Mouse (Mus musculus) lung, postnatal 0 days (tissue): Measurements from ENCODE around the gene Slc9a7. TPM values are rescaled to one million over a fixed set of nuclear protein-coding genes. Genes with fewer than 3 reads are reported as not detected.
A peak's percentile ranks its signal among the peaks of the same experiment; 100 is the strongest.

Experiments
- ATAC-seq: fragments of 200-750 bp; cut with Nextera tagmentation; 2 replicates; pipeline ENCODE4 v1.8.0; 2017; ENCODE audit warnings: moderate library complexity
- DNase-seq: peaks from one replicate; pipeline ENCODE4 v3.0.0-alpha.2; 2016; ENCODE audit warnings: low spot score
- H3K27ac ChIP-seq: fragments of 300-500 bp; sonication (generic); 2 replicates; pipeline ENCODE4 v1.5.1; 2014; ENCODE audit warnings: antibody characterized with exemption, mild to moderate bottlenecking, low read length, mixed read lengths
- H3K27me3 ChIP-seq: fragments of 300-500 bp; sonication (generic); replicated peaks from 2 replicates; pipeline ENCODE4 v1.6.1; 2014; ENCODE audit warnings: low read length, mixed read lengths; ENCODE audit not compliant: insufficient read depth
- H3K36me3 ChIP-seq: fragments of 300-500 bp; sonication (generic); 2 replicates; pipeline ENCODE4 v1.6.1; 2014; ENCODE audit warnings: low read length, mixed read lengths; ENCODE audit not compliant: insufficient read depth
- H3K4me1 ChIP-seq: fragments of 300-500 bp; sonication (generic); 2 replicates; pipeline ENCODE4 v1.6.1; 2014; ENCODE audit warnings: antibody characterized with exemption, low read depth, low read length, mixed read lengths; ENCODE audit not compliant: insufficient read depth
- H3K4me2 ChIP-seq: fragments of 300-500 bp; sonication (generic); replicated peaks from 2 replicates; pipeline ENCODE4 v1.6.1; 2014; ENCODE audit warnings: low read depth, mild to moderate bottlenecking, low read length, moderate library complexity, mixed read lengths
- H3K4me3 ChIP-seq: fragments of 300-500 bp; sonication (generic); 2 replicates; pipeline ENCODE4 v1.5.1; 2014; ENCODE audit warnings: low read depth, low read length
- H3K9ac ChIP-seq: fragments of 300-500 bp; sonication (generic); replicated peaks from 2 replicates; pipeline ENCODE4 v1.6.1; 2014; ENCODE audit warnings: low read depth, mild to moderate bottlenecking
- H3K9me3 ChIP-seq: fragments of 300-500 bp; sonication (generic); 2 replicates; pipeline ENCODE4 v1.6.1; 2016; ENCODE audit warnings: low read length, mixed read lengths
- CTCF ChIP-seq: IDR thresholded peaks from 2 replicates; pipeline ENCODE4 v1.5.1; 2016; ENCODE audit warnings: antibody characterized with exemption, mild to moderate bottlenecking
- EP300 ChIP-seq: IDR thresholded peaks from 2 replicates; pipeline ENCODE4 v1.6.1; 2016; ENCODE audit warnings: antibody characterized with exemption, mild to moderate bottlenecking, control low read depth
- WGBS: fragments of 180-500 bp; shearing (Covaris S2); extraction: QIAGEN DNeasy Blood & Tissue Kit; methylation state at CpG from one replicate; pipeline ENCODE4 v1.1.7; 2014; 5-methylcytosine and 5-hydroxymethylcytosine counted together
- polyA plus RNA-seq: library from polyadenylated mRNA; unstranded; fragments of >200 nt; fragmentation: Nextera tagmentation; extraction: Ambion mirVana; gene quantifications from 2 replicates; pipeline ENCODE4 v1.2.1, GENCODE M21; 2015

The Slc9a7 gene
- polyA plus RNA-seq, 1 experiment from 2014 or later, result 0.54 TPM

DNA sequence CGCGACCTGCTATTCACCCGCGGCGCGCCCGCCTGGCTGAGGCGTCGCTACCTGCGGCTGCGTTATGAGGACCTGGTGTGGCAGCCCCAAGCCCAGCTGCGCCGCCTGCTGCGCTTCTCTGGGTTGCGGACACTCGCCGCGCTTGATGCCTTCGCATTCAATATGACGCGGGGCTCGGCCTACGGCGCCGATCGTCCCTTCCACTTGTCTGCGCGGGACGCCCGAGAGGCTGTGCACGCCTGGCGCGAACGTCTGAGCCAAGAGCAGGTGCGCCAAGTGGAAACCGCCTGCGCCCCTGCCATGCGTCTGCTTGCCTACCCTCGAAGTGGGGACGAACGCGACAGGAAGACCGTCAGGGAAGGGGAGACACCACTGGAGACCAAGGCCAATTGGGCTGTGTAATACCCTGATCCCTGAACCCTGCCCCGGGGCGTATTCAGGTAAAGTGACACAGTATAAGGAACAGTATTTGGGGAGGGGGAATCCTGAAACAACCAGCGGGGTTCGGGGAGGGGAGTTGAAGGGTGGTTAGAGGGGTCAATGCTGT is 230.8 kb downstream of the Slc9a7 start:
- Histone ChIP-seq H3K4me3 (peak overlapping the region; percentile 39), H3K9ac (no peak overlapping the region), H3K27me3 (no peaks in the 10 kb centered on the region), H3K4me1 (no peaks in the 10 kb centered on the region), H3K9me3 (no peaks in the 10 kb centered on the region), H3K36me3 (no peaks in the 10 kb centered on the region), H3K4me2 (peak overlapping the region; percentile 63), H3K27ac (no peak overlapping the region)
- no peak for TF ChIP-seq CTCF
- no peak for TF ChIP-seq EP300
- ATAC-seq, result no peak
- DNase-seq, result no peak
- 20% methylated on average over 44 of the region's 47 CpGs for WGBS

DNA sequence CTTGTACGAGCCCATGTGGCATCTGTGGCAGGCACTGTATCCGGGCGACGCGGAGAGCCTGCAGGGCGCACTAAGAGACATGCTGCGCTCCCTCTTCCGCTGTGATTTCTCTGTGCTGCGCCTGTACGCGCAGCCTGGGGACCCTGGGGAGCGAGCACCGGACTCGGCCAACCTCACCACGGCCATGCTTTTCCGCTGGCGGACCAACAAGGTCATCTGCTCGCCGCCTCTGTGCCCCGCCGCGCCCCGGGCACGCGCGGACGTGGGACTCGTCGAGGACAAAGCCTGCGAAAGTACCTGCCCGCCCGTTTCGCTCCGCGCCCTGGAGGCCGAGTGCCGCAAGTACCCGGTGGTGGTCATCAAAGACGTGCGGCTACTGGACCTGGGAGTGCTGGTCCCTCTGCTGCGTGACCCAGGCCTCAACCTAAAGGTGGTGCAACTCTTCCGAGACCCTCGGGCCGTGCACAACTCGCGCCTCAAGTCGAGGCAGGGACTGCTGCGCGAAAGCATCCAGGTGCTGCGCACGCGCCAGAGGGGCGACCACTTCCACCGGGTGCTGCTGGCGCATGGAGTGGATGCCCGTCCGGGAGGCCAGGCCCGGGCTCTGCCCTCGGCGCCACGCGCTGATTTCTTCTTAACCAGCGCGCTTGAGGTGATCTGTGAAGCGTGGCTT is 231.4 kb downstream of the Slc9a7 start:
- no peaks in the 10 kb centered on the region for H3K9me3 ChIP-seq
- no peaks in the 10 kb centered on the region for H3K36me3 ChIP-seq
- ATAC-seq (peak; percentile 45), DNase-seq (peak; percentile 11)
- H3K27ac ChIP-seq, result no peak overlapping the region
- TF ChIP-seq EP300 (no peak), CTCF (peak; percentile 18; the same call in 1 of the 2 replicates)
- H3K9ac ChIP-seq, result no peak overlapping the region
- no peaks in the 10 kb centered on the region for H3K27me3 ChIP-seq
- 12% methylated on average over 38 of the region's 65 CpGs for WGBS
- H3K4me2 ChIP-seq, result peak overlapping the region; percentile 63
- peak overlapping the region; percentile 39 for H3K4me3 ChIP-seq
- H3K4me1 ChIP-seq, result no peaks in the 10 kb centered on the region

DNA sequence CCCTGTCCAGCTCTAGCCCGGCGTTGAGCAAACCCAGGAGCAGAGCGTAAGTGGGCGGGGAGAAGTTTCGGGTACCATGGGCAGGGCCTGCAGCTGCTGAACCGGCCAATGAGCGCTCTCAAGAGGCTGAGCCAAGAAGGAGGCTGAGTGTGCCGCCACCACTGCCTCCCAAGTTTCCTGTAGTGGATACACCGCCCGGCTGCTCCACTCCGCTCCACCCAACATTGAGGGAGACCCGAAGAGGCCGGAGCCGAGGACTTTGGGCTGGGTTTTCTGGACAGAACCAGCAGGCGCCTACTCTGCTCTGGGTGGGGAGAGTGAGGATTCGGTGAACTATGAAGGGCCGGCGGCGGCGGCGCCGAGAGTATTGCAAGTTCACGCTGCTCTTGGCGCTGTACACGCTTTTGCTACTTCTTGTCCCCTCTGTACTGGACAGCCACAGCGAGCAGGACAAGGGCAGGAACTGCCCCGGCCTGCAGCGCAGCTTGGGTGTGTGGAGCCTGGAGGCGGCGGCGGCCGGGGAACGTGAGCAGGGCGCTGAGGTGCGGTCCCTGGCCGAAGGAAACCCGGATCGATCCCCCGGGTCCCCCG is 232.1 kb downstream of the Slc9a7 start, which contains the start of gene Chst7:
Chst7 (plus strand) TSS at position 180 of the 591 bp plus-strand sequence.
- DNase-seq, result peak; percentile 83
- no peak within 1 kb of the TSS for H3K27ac ChIP-seq
- ATAC-seq, result peak; percentile 97

More for the DNA sequence above, 232.1 kb downstream of the Slc9a7 start, which contains the start of gene Chst7:
- H3K9ac ChIP-seq, result no peak within 1 kb of the TSS
- peak within 1 kb of the TSS; percentile 63 for H3K4me2 ChIP-seq
- H3K4me3 ChIP-seq, result peak within 1 kb of the TSS; percentile 39
- no peaks in the 10 kb centered on the region for H3K36me3 ChIP-seq
- H3K27me3 ChIP-seq, result no peaks in the 10 kb centered on the region
- no peaks in the 10 kb centered on the region for H3K4me1 ChIP-seq
- TF ChIP-seq CTCF (no peak), EP300 (no peak)
- 13% methylated on average over 36 of the region's 40 CpGs for WGBS
- H3K9me3 ChIP-seq, result no peaks in the 10 kb centered on the region

Other genes starting within 250 kb of the Slc9a7 start
- 8.7 and 8.8 TPM in 2 replicates for gene Chst7, start 232.2 kb downstream of the Slc9a7 start, polyA plus RNA-seq
- 11.7 and 13.8 TPM in 2 replicates for gene Rp2, start 72.7 kb upstream of the Slc9a7 start, polyA plus RNA-seq
- gene Jade3, start 133.9 kb upstream of the Slc9a7 start, polyA plus RNA-seq, result 6.2 and 6.3 TPM in 2 replicates